Mouse (Mus musculus) brain, embryonic 14.5 days (tissue): Measurements from ENCODE around the gene Slc5a5. TPM values are rescaled to one million over a fixed set of nuclear protein-coding genes. Genes with fewer than 3 reads are reported as not detected.

Experiments
- DNase-seq: peaks from one replicate; pipeline ENCODE4 v3.0.0-alpha.2; 2011; ENCODE audit warnings: low read depth
- CTCF ChIP-seq: fragments of 200-500 bp; IDR thresholded peaks from 2 replicates; pipeline ENCODE4 v1.5.1; 2012; ENCODE audit warnings: inconsistent platforms, mild to moderate bottlenecking, moderate library complexity, borderline replicate concordance; ENCODE audit not compliant: insufficient read depth, insufficient read length; ENCODE audit errors: extremely low read depth
- POLR2A ChIP-seq: fragments of 200-500 bp; IDR thresholded peaks from 2 replicates; pipeline ENCODE4 v1.6.1; 2012; ENCODE audit warnings: mild to moderate bottlenecking, inconsistent platforms, borderline replicate concordance; ENCODE audit not compliant: poor library complexity, insufficient read depth, insufficient read length, severe bottlenecking; ENCODE audit errors: extremely low read depth
- polyA plus RNA-seq: library from polyadenylated mRNA; depleted of rRNA; stranded (reverse); fragments of >200 nt; gene quantifications from 2 replicates; pipeline ENCODE4 v1.2.3, GENCODE M21; 2012

Gene Slc5a5
- polyA plus RNA-seq, 1 experiment: 1.2 TPM

- no peak for TF ChIP-seq CTCF
- no peak for TF ChIP-seq POLR2A
- no peak for DNase-seq
Observed at GRCm38 (mm10) chr8:70920049-70920922, 27.7 kb upstream of the Slc5a5 start.

DNA sequence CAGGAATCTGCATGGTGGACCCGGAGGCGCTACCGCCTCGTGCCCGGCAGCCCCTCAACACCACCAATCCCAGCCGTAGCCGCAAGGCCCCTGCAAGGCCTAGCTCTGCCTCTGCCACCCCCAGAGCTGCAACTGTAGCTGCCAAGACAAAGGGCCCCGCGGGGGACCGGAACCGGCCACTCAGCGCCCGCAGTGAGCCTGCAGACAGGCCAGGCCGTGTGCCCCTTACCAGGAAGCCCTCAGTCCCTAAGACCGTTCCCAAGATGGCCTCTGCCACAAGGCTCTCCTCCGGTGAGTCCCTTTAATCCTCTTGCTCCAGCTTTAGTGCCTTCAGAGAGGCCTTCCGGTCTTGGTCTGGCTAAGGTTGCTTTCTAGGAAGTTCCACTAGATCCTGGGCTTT, 22.1 kb upstream of the Slc5a5 start:
- TF ChIP-seq POLR2A (no peak), CTCF (no peak)
- no peak for DNase-seq

GRCm38 (mm10) chr8:70913523-70913922, 21.0 kb upstream of the Slc5a5 start:
- no peak for TF ChIP-seq POLR2A
- no peak for TF ChIP-seq CTCF
- no peak for DNase-seq

GRCm38 (mm10) chr8:70912955-70913354, 20.4 kb upstream of the Slc5a5 start:
- no peak for DNase-seq
- TF ChIP-seq CTCF (no peak), POLR2A (no peak)

- no peak for DNase-seq
- TF ChIP-seq POLR2A: no peak
- 0 out of 2 replicates have a peak, but pooled peaks have one; percentile 21 for TF ChIP-seq CTCF
Observed at GRCm38 (mm10) chr8:70911596-70911995, 19.0 kb upstream of the Slc5a5 start.

DNA sequence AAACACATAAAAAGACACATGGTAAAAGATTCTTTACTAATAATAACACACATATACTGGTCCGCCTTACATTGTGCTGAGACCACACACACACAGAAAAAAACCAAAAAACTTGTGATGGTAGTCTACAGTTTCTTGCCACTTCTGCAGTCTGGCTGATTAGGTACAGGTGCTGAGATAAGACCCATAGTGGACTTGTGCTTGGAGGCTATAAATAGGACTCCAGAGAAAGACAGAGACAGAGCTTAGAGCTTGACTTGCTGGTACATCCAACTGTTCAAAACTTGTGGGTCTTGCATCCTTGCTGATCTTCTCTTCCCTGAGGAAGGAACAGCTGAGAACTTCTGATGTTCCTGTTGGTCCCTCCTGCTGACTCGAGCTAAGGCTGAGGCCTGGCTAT, 15.0 kb upstream of the Slc5a5 start:
- DNase-seq: no peak
- TF ChIP-seq POLR2A (no peak), CTCF (no peak)

- TF ChIP-seq POLR2A: peak; percentile 87
- TF ChIP-seq CTCF: no peak
- DNase-seq: peak; percentile 97
Observed at GRCm38 (mm10) chr8:70905831-70906736, 13.5 kb upstream of the Slc5a5 start, which contains the start of gene Map1s. Gene Map1s, plus strand, starts transcription at chr8:70905932.

GRCm38 (mm10) chr8:70905463-70905830, 12.9 kb upstream of the Slc5a5 start:
- no peak for DNase-seq
- TF ChIP-seq CTCF (no peak), POLR2A (no peak)

DNA sequence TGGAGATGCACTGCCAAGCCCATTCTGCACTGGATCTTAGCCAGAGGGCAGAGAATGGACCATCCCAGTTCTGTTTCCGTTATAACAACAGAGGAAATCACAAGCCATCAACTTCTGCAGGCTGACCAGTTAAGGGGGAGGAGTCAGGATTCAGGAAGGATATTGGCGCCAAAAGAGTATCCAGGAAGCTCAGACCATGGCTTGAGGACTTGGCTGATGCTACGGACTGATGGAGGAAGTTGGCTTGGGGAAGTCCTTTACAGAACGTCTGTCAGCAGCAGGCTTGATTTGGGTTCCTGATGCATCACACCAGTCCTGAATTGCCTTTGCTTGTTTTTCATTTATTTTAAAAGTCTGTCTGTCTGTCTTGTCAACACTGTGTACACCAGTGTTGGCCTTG, 12.0 kb upstream of the Slc5a5 start:
- no peak for DNase-seq
- no peak for TF ChIP-seq POLR2A
- no peak for TF ChIP-seq CTCF

GRCm38 (mm10) chr8:70903582-70903981, 11.0 kb upstream of the Slc5a5 start:
- TF ChIP-seq CTCF (no peak), POLR2A (no peak)
- DNase-seq: no peak

- DNase-seq: no peak
- no peak for TF ChIP-seq CTCF
Observed at GRCm38 (mm10) chr8:70903112-70903511, 10.6 kb upstream of the Slc5a5 start.

DNA sequence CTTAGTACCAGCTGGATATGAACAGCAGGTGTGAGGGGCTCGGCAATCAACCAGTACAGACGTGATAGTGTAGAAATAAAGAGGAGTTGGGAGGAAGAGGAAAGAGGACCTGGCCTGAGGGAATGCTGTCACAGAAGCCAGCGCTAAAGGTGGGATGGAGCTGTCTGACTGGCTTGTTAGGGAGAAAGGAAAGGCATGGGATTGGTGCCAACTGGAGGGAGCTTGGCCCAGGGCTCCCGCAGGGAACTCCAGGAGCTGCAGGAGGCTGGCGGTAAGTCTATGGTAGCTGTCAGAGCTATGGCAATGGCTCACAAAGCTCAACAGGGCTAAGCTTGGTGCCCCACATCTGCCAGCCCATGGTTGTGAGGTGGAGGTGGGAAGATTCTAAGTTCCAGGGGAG, 9.7 kb upstream of the Slc5a5 start:
- no peak for DNase-seq
- TF ChIP-seq POLR2A: no peak
- no peak for TF ChIP-seq CTCF

DNA sequence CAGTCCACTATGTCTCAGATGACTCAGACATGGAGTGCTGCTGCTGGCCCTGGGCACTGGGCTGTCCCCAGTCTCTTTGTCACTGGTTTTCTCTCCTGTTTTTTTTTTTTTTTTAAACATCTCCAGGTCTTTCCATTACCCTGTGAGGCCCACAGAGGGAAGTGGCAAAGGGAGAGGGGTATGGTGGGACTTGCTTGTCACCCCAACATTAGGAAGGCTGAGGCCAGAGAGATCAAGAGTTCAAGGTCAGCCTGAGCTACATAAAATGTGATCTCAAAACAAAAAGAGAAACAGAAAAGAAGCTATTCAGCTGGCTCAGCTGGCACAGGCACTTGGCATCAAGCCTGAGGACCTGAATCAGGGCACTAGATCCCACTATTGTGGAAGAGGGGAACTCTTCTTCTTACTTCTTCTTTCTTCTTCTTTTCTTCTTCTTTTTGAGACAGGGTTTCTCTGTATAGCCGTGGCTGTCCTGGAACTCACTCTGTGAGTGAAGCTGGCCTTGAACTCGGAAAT, 8.4 kb upstream of the Slc5a5 start:
- no peak for TF ChIP-seq POLR2A
- no peak for TF ChIP-seq CTCF
- no peak for DNase-seq
